Mouse (Mus musculus) CH12.LX (cell line): Measurements from ENCODE around the gene Cxcl9.

ENCODE experiments used
- BHLHE40 ChIP-seq: IDR thresholded peaks from 2 replicates; pipeline ENCODE4 v1.6.1; 2011; ENCODE audit warnings: mild to moderate bottlenecking, low read depth, low read length, improper control_type of control experiment
- CTCF ChIP-seq, 2 experiments: IDR thresholded peaks in 1 of 2; conservative IDR thresholded peaks in 1 of 2; 2 replicates each; pipeline ENCODE4 v1.5.1; 2011 to 2012; ENCODE audit warnings: low read depth in 2 of 2, low read length in 2 of 2, improper control_type of control experiment in 1 of 2, inconsistent platforms in 1 of 2, mild to moderate bottlenecking in 1 of 2, moderate library complexity in 1 of 2
- E2F4 ChIP-seq: IDR thresholded peaks from 2 replicates; pipeline ENCODE4 v1.6.1; 2011; ENCODE audit warnings: low read depth, low read length, improper control_type of control experiment; ENCODE audit not compliant: insufficient replicate concordance
- EP300 ChIP-seq: IDR thresholded peaks from 2 replicates; pipeline ENCODE4 v1.6.1; 2011; ENCODE audit warnings: low read length, improper control_type of control experiment
- HCFC1 ChIP-seq: IDR thresholded peaks from 2 replicates; pipeline ENCODE4 v1.6.1; 2012; ENCODE audit warnings: low read depth, mild to moderate bottlenecking, inconsistent platforms, low read length, improper control_type of control experiment
- MYC ChIP-seq: IDR thresholded peaks from 2 replicates; pipeline ENCODE4 v1.6.1; 2011; ENCODE audit warnings: low read depth, mild to moderate bottlenecking, improper control_type of control experiment, low read length
- PAX5 ChIP-seq: IDR thresholded peaks from 2 replicates; pipeline ENCODE4 v1.6.1; 2012; ENCODE audit warnings: low read length, inconsistent platforms, mixed read lengths
- TBP ChIP-seq: conservative IDR thresholded peaks from 2 replicates; pipeline ENCODE4 v1.6.1; 2011; ENCODE audit warnings: low read depth, low read length, improper control_type of control experiment

- TF ChIP-seq EP300 (no peak), TBP (no peak), PAX5 (no peak), E2F4 (no peak), BHLHE40 (no peak), CTCF (conservative IDR thresholded peaks at IDR 0.05 in 1 of 2, IDR thresholded peaks at IDR 0.05 in 1 of 2; ENCODE audit: low read depth in 2 of 2, low read length in 2 of 2) (no peak), MYC (no peak), HCFC1 (no peak)
These were observed 33.4 kb downstream of the Cxcl9 start for GRCm38 (mm10) chr5:92294525-92294924.
